Mouse (Mus musculus) CH12.LX (cell line): ENCODE results near the gene Sigirr. TPM values are rescaled to one million over a fixed set of nuclear protein-coding genes. Genes with fewer than 3 reads are reported as not detected.

Experiments used
- DNase-seq: peaks from one replicate; pipeline ENCODE4 v3.0.0-alpha.2; 2013; ENCODE audit errors: extremely low read depth
- H3K27ac ChIP-seq: 2 replicates; pipeline ENCODE4 v1.5.1; 2012; ENCODE audit warnings: low read depth, mild to moderate bottlenecking, control low read depth, moderate library complexity; ENCODE audit not compliant: insufficient read depth
- H3K27me3 ChIP-seq: replicated peaks from 2 replicates; pipeline ENCODE3; 2012; ENCODE audit warnings: inconsistent platforms
- H3K36me3 ChIP-seq, 2 experiments: replicated peaks in 1 of 2; 2 replicates each; pipeline versions ENCODE3 to v1.6.1; 2012; ENCODE audit warnings: inconsistent platforms in 1 of 2, low read length in 1 of 2, mild to moderate bottlenecking in 1 of 2, mixed read lengths in 1 of 2, moderate library complexity in 1 of 2; ENCODE audit not compliant: control insufficient read depth in 1 of 2, insufficient read depth in 1 of 2
- H3K4me1 ChIP-seq, 2 experiments: 2 replicates each; pipeline ENCODE4 v1.6.1; 2012; ENCODE audit warnings: inconsistent platforms in 1 of 2, moderate library complexity in 1 of 2; ENCODE audit not compliant: insufficient read depth in 2 of 2, control insufficient read depth in 1 of 2
- H3K4me2 ChIP-seq: 2 replicates; pipeline ENCODE4 v1.6.1; 2012; ENCODE audit warnings: low read depth, mild to moderate bottlenecking, control low read depth; ENCODE audit not compliant: poor library complexity, insufficient read depth, severe bottlenecking
- H3K4me3 ChIP-seq, 3 experiments: fragments of 150-350 bp in 1 of 3; sonication (generic) in 1 of 3; replicated peaks in 1 of 3; 2 replicates each; pipeline versions ENCODE3 to v1.5.1; 2011 to 2012; ENCODE audit warnings: low read depth in 2 of 3, low read length in 2 of 3, mild to moderate bottlenecking in 2 of 3, moderate library complexity in 2 of 3, control low read depth in 1 of 3, improper control_type of control experiment in 1 of 3, inconsistent platforms in 1 of 3, mixed read lengths in 1 of 3; ENCODE audit not compliant: poor library complexity in 1 of 3
- H3K79me2 ChIP-seq: replicated peaks from 2 replicates; pipeline ENCODE4 v1.6.1; 2012; ENCODE audit warnings: mild to moderate bottlenecking, moderate library complexity; ENCODE audit not compliant: control insufficient read depth, poor library complexity, insufficient read depth, severe bottlenecking; ENCODE audit errors: extremely low read depth
- H3K9ac ChIP-seq: 2 replicates; pipeline ENCODE4 v1.6.1; 2012; ENCODE audit warnings: low read depth, mild to moderate bottlenecking, control low read depth, moderate library complexity; ENCODE audit not compliant: insufficient read depth
- H3K9me3 ChIP-seq: replicated peaks from 2 replicates; pipeline ENCODE3; 2012; ENCODE audit warnings: low read length, inconsistent platforms, mixed read lengths
- BHLHE40 ChIP-seq: IDR thresholded peaks from 2 replicates; pipeline ENCODE4 v1.6.1; 2011; ENCODE audit warnings: mild to moderate bottlenecking, low read depth, low read length, improper control_type of control experiment
- CHD1 ChIP-seq: IDR thresholded peaks from 2 replicates; pipeline ENCODE4 v1.6.1; 2012; ENCODE audit warnings: low read depth, low read length, improper control_type of control experiment, inconsistent platforms
- E2F4 ChIP-seq: IDR thresholded peaks from 2 replicates; pipeline ENCODE4 v1.6.1; 2011; ENCODE audit warnings: low read depth, low read length, improper control_type of control experiment; ENCODE audit not compliant: insufficient replicate concordance
- ELF1 ChIP-seq: IDR thresholded peaks from 2 replicates; pipeline ENCODE4 v1.6.1; 2014; ENCODE audit warnings: low read depth, mild to moderate bottlenecking, inconsistent platforms, low read length, improper control_type of control experiment
- HCFC1 ChIP-seq: IDR thresholded peaks from 2 replicates; pipeline ENCODE4 v1.6.1; 2012; ENCODE audit warnings: low read depth, mild to moderate bottlenecking, inconsistent platforms, low read length, improper control_type of control experiment
- IRF4 ChIP-seq: IDR thresholded peaks from 2 replicates; pipeline ENCODE4 v1.6.1; 2014; ENCODE audit warnings: low read depth, mild to moderate bottlenecking, inconsistent platforms, low read length, improper control_type of control experiment
- JUN ChIP-seq: IDR thresholded peaks from 2 replicates; pipeline ENCODE4 v1.6.1; 2011; ENCODE audit warnings: low read depth, mild to moderate bottlenecking, low read length, improper control_type of control experiment, moderate library complexity; ENCODE audit not compliant: insufficient read depth
- JUND ChIP-seq: conservative IDR thresholded peaks from 2 replicates; pipeline ENCODE4 v1.6.1; 2011; ENCODE audit warnings: low read depth, low read length, improper control_type of control experiment
- KAT2A ChIP-seq: IDR thresholded peaks from 2 replicates; pipeline ENCODE4 v1.6.1; 2012; ENCODE audit warnings: low read length, improper control_type of control experiment, inconsistent platforms; ENCODE audit not compliant: insufficient replicate concordance
- MAFK ChIP-seq: IDR thresholded peaks from 2 replicates; pipeline ENCODE4 v1.6.1; 2011; ENCODE audit warnings: low read length, improper control_type of control experiment; ENCODE audit not compliant: insufficient replicate concordance
- MAZ ChIP-seq: IDR thresholded peaks from 2 replicates; pipeline ENCODE4 v1.6.1; 2012; ENCODE audit warnings: low read depth, mild to moderate bottlenecking, inconsistent platforms, low read length, improper control_type of control experiment, moderate library complexity
- MEF2A ChIP-seq: IDR thresholded peaks from 2 replicates; pipeline ENCODE4 v1.6.1; 2014; ENCODE audit warnings: low read depth, mild to moderate bottlenecking, inconsistent platforms, low read length, improper control_type of control experiment, borderline replicate concordance
- MXI1 ChIP-seq: IDR thresholded peaks from 2 replicates; pipeline ENCODE4 v1.6.1; 2011; ENCODE audit warnings: mild to moderate bottlenecking, low read depth, low read length, improper control_type of control experiment
- NRF1 ChIP-seq: IDR thresholded peaks from 2 replicates; pipeline ENCODE4 v1.6.1; 2014; ENCODE audit warnings: low read depth, mild to moderate bottlenecking, inconsistent platforms, low read length, improper control_type of control experiment, moderate library complexity
- PAX5 ChIP-seq: IDR thresholded peaks from 2 replicates; pipeline ENCODE4 v1.6.1; 2012; ENCODE audit warnings: low read length, inconsistent platforms, mixed read lengths
- POLR2A ChIP-seq: IDR thresholded peaks from 2 replicates; pipeline ENCODE4 v1.6.1; 2011; ENCODE audit warnings: low read depth, mild to moderate bottlenecking, improper control_type of control experiment, low read length
- POLR2AphosphoS2 ChIP-seq: IDR thresholded peaks from 2 replicates; pipeline ENCODE4 v1.6.1; 2011; ENCODE audit warnings: low read depth, low read length, improper control_type of control experiment
- RAD21 ChIP-seq: IDR thresholded peaks from 2 replicates; pipeline ENCODE4 v1.6.1; 2011; ENCODE audit warnings: low read depth, mild to moderate bottlenecking, low read length, improper control_type of control experiment, moderate library complexity
- RCOR1 ChIP-seq: conservative IDR thresholded peaks from 2 replicates; pipeline ENCODE4 v1.6.1; 2012; ENCODE audit warnings: low read depth, mild to moderate bottlenecking, inconsistent platforms, low read length, improper control_type of control experiment
- SIN3A ChIP-seq: IDR thresholded peaks from 2 replicates; pipeline ENCODE4 v1.6.1; 2012; ENCODE audit warnings: low read length, improper control_type of control experiment, inconsistent platforms
- SMC3 ChIP-seq: IDR thresholded peaks from 2 replicates; pipeline ENCODE4 v1.6.1; 2011; ENCODE audit warnings: low read depth, low read length, improper control_type of control experiment
- USF2 ChIP-seq: conservative IDR thresholded peaks from 2 replicates; pipeline ENCODE4 v1.6.1; 2011; ENCODE audit warnings: low read depth, low read length, improper control_type of control experiment
- ZKSCAN1 ChIP-seq: IDR thresholded peaks from 2 replicates; pipeline ENCODE4 v1.6.1; 2012; ENCODE audit warnings: low read depth, inconsistent platforms, low read length, improper control_type of control experiment, borderline replicate concordance
- ZNF384 ChIP-seq: IDR thresholded peaks from 2 replicates; pipeline ENCODE4 v1.6.1; 2012; ENCODE audit warnings: low read depth, low read length, improper control_type of control experiment, inconsistent platforms
- dilution Hi-C: fragments of 300-500 bp; cut with MboI; formaldehyde crosslinking; loops from 2 replicates; pipeline ENCODE4 v1.14.3; 2020; ENCODE audit warnings: low sequenced_read_pairs; ENCODE audit not compliant: extremely low pct_unique_long_range_greater_than_20kb, extremely low pct_ligation_motif_present
- in situ Hi-C: fragments of 300-500 bp; cut with MboI; formaldehyde crosslinking; loops from 3 replicates; pipeline ENCODE4 v1.14.3; 2019; ENCODE audit warnings: low sequenced_read_pairs, low pct_ligation_motif_present, low pct_unique_long_range_greater_than_20kb, mixed read lengths
- polyA plus RNA-seq: library from polyadenylated mRNA; unstranded; fragments of >175 nt; gene quantifications from 2 replicates; pipeline ENCODE4 v1.2.1, GENCODE M21; 2012; ENCODE audit warnings: low read depth; ENCODE audit not compliant: insufficient read length
- total RNA-seq, 2 experiments: library from RNA; depleted of rRNA; stranded (reverse); fragments of 300-350 nt in 1 of 2; fragments of >200 nt in 1 of 2; gene quantifications; 2 replicates each; pipeline ENCODE4 v1.2.3; 2012 to 2014

Gene Sigirr
- total and polyA plus RNA-seq, 3 experiments, result 15.6 to 19.2 (median 16.1) TPM

GRCm38 (mm10) chr7:141087894-141088293 is 12.5 kb downstream of the Sigirr start (continued):
- no peak for TF ChIP-seq E2F4
- TF ChIP-seq JUN, result no peak
- no peak for TF ChIP-seq ZKSCAN1
- TF ChIP-seq MXI1, result no peak; the same call in 1 of the 2 replicates
- 0 out of 2 replicates have a peak, but pooled peaks have one; percentile 9 for TF ChIP-seq NRF1
- no peak; the same call in none of the 2 replicates for TF ChIP-seq SIN3A
- TF ChIP-seq KAT2A, result 0 out of 2 replicates have a peak, but pooled peaks have one; percentile 51
- 0 out of 2 replicates have a peak, but pooled peaks have one; percentile 27 for TF ChIP-seq JUND
- no peak for TF ChIP-seq MAZ
- TF ChIP-seq USF2, result no peak
- peak; percentile 8; the same call in 1 of the 2 replicates for TF ChIP-seq BHLHE40
- TF ChIP-seq CHD1, result no peak
- TF ChIP-seq, all 38 proteins: peak for 14

GRCm38 (mm10) chr7:141079481-141080449 is 20.6 kb downstream of the Sigirr start:
- Histone ChIP-seq H3K4me1 (peaks cover 13 to 21% of the 10 kb centered on the region in 2 experiments), H3K27ac (no peak overlapping the region), H3K36me3 (no peaks in the 10 kb centered on the region), H3K9ac (no peak overlapping the region), H3K79me2 (no peaks in the 10 kb centered on the region), H3K9me3 (no peaks in the 10 kb centered on the region), H3K4me2 (no peak overlapping the region), H3K4me3 (no peak overlapping the region), H3K27me3 (peaks cover 2% of the 10 kb centered on the region)
- in situ Hi-C loops (no loop called here), dilution Hi-C loops (no loop called here)
- DNase-seq, result no peak
- TF ChIP-seq IRF4 (no peak), MAFK (no peak), JUN (no peak), HCFC1 (no peak), MEF2A (no peak), ELF1 (no peak), RAD21 (no peak), ZNF384 (no peak), POLR2A (no peak), MAZ (no peak), PAX5 (no peak), SMC3 (no peak), POLR2AphosphoS2 (no peak), NRF1 (no peak), RCOR1 (no peak)
